Mouse (Mus musculus): Measurements from ENCODE around the gene Gnptg. TPM values are rescaled to one million over a fixed set of nuclear protein-coding genes. Genes with fewer than 3 reads are reported as not detected.

The Gnptg gene
- polyA plus RNA-seq (2015; fragmentation: Nextera tagmentation; extraction: Ambion mirVana): 110 and 114 TPM in 2 replicates

DNA sequence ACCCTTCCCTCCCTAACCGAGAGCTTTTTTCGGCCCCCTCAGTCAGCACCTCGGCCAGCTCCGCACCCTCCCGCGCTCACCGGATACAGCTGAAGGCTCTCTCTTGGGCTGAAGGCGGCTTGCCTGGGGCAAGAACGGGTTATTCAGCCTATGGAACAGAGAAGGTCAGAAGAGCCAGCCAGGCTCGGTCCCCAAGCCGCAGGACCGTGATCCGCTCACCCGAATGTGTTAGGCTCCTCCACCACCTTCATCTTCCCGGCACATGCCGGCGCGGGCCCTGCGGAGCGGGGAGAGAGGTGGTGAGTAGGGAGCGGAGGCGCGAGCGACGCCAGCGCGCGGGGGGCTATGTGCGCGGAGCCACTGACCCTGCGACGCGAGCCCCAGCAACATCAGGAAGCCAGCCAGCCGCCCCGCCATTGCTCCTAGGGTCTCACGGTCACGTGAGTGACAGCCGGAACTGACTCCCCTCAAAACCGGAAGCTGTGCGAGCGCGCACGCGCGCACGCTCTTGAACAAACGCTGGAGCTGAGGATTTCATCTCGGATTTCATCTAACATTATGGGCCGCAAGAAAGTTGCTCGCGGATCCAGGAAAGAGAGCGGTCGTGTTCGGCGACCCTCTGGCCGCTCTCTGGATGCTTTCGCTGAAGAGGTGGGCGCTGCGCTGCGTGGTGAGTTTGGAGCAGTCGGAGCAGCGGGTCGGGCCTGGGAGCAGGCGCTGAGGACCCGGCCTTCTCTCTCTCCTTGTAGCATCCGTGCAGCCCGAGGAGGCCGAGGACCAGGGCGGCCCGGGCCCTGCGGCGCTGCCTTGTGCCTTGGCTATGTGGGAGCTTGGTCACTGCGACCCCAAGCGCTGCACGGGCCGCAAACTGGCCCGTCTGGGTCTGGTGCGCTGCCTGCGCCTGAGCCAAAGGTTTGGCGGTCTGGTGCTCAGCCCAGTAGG, at the start of gene Gnptg, which contains the start of gene Tsr3:
Gene Gnptg (minus strand): TSS at position 430 of the 942 bp plus-strand sequence.
Gene Tsr3 (plus strand): TSS at position 476 of the 942 bp plus-strand sequence.
- H3K27me3 ChIP-seq (replicated peaks; ENCODE audit: control insufficient read depth, insufficient read depth, low read length): no peaks in the 10 kb centered on the region
- peak within 1 kb of the TSS; percentile 97 for H3K4me2 ChIP-seq (ENCODE audit: low read length)
- H3K36me3 ChIP-seq (ENCODE audit: control insufficient read depth, insufficient read depth, low read length): peaks cover 20% of the 10 kb centered on the region
- H3K4me1 ChIP-seq (ENCODE audit: control insufficient read depth, insufficient read depth, low read depth, low read length): peaks cover 17% of the 10 kb centered on the region
- ATAC-seq: peak; percentile 90
- peak within 1 kb of the TSS; percentile 84 for H3K27ac ChIP-seq (ENCODE audit: low read depth, low read length)
- H3K4me3 ChIP-seq (ENCODE audit: low read length): peak within 1 kb of the TSS; percentile 99
- no peaks in the 10 kb centered on the region for H3K9me3 ChIP-seq (ENCODE audit: control insufficient read depth, low read length)
- WGBS: under 1% methylated on average over 62 of the region's 80 CpGs
- peak within 1 kb of the TSS; percentile 97 for H3K9ac ChIP-seq (ENCODE audit: low read depth, low read length)

DNA sequence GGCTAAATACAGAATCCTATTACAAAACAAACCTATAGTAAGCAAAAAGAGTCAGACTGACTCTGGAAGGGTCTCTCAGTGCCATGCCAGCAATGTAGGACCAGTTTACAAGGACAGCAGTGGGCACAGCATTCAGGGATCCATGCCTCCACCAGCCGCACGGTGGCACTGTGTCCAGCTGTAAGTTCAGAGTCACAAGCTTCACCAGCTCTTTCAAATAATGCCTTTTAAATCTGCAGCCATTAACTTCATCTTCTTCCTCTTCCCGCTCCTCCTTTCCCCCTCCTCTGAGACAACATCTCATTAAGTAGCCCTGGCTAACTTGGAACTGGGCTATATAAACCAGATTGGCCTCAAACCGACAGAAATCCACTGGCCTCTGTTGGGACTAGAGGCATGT, 48.9 kb upstream of the Gnptg start:
- Histone ChIP-seq H3K4me3 (ENCODE audit: low read length) (no peak overlapping the region), H3K4me2 (ENCODE audit: low read length) (no peak overlapping the region), H3K4me1 (ENCODE audit: control insufficient read depth, insufficient read depth, low read depth, low read length) (no peaks in the 10 kb centered on the region), H3K36me3 (ENCODE audit: control insufficient read depth, insufficient read depth, low read length) (no peaks in the 10 kb centered on the region), H3K9ac (ENCODE audit: low read depth, low read length) (no peak overlapping the region), H3K27ac (ENCODE audit: low read depth, low read length) (no peak overlapping the region), H3K27me3 (replicated peaks; ENCODE audit: control insufficient read depth, insufficient read depth, low read length) (no peaks in the 10 kb centered on the region), H3K9me3 (ENCODE audit: control insufficient read depth, low read length) (no peaks in the 10 kb centered on the region)
- WGBS: 17% methylated on average over 4 of the region's 4 CpGs
- no peak for ATAC-seq

DNA sequence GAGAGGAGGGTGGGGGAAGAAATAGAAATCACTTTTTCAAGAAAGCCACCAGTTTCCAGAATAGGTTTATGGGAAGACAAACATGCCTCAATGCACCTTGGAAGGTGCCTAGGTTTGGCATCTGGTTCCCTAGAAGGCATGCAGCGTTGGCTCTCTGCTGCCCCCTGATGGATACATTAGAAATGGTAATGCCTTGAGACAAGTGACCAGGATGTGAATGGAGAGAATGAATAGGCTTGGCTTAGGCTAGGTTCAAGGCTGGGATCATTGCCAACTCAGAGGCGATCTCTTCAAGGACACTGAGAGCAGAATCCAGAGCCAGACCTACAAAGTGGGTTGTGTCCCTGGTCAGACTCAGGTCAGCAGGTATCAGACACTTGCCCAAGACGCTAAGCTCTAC, 45.1 kb upstream of the Gnptg start:
- no peaks in the 10 kb centered on the region for H3K36me3 ChIP-seq (ENCODE audit: control insufficient read depth, insufficient read depth, low read length)
- no peaks in the 10 kb centered on the region for H3K9me3 ChIP-seq (ENCODE audit: control insufficient read depth, low read length)
- 17% methylated on average over 3 of the region's 3 CpGs for WGBS
- no peaks in the 10 kb centered on the region for H3K27me3 ChIP-seq (replicated peaks; ENCODE audit: control insufficient read depth, insufficient read depth, low read length)
- no peak overlapping the region for H3K9ac ChIP-seq (ENCODE audit: low read depth, low read length)
- H3K4me3 ChIP-seq (ENCODE audit: low read length): no peak overlapping the region
- H3K4me2 ChIP-seq (ENCODE audit: low read length): no peak overlapping the region
- H3K4me1 ChIP-seq (ENCODE audit: control insufficient read depth, insufficient read depth, low read depth, low read length): no peaks in the 10 kb centered on the region
- ATAC-seq: 0 out of 2 replicates have a peak, but pooled peaks have one; percentile 34
- no peak overlapping the region for H3K27ac ChIP-seq (ENCODE audit: low read depth, low read length)

DNA sequence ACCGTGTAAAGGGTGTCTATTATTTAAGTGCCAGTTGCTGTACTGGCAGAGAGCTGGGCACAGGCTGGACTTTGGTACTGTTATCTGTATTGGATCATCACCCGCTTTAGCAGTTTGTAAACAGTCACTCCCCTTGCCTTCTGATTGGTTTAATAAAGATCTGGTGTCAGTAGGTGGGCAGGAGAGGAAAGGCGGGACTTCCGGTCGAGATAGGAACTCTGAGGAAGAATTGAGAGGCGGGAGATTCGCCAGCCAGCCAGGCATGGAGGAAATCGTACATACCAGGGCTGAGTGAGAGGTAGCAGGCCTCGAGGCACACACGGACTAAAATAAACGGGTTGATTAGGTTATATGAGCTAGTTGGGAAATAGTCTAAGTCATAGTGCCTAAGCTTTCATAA, 42.2 kb upstream of the Gnptg start:
- H3K4me3 ChIP-seq (ENCODE audit: low read length): no peak overlapping the region
- H3K9me3 ChIP-seq (ENCODE audit: control insufficient read depth, low read length): no peaks in the 10 kb centered on the region
- WGBS: 42% methylated on average over 11 of the region's 11 CpGs
- H3K9ac ChIP-seq (ENCODE audit: low read depth, low read length): no peak overlapping the region
- H3K4me2 ChIP-seq (ENCODE audit: low read length): no peak overlapping the region
- H3K36me3 ChIP-seq (ENCODE audit: control insufficient read depth, insufficient read depth, low read length): no peaks in the 10 kb centered on the region
- H3K27me3 ChIP-seq (replicated peaks; ENCODE audit: control insufficient read depth, insufficient read depth, low read length): no peaks in the 10 kb centered on the region
- ATAC-seq: no peak
- H3K27ac ChIP-seq (ENCODE audit: low read depth, low read length): no peak overlapping the region
- no peaks in the 10 kb centered on the region for H3K4me1 ChIP-seq (ENCODE audit: control insufficient read depth, insufficient read depth, low read depth, low read length)

DNA sequence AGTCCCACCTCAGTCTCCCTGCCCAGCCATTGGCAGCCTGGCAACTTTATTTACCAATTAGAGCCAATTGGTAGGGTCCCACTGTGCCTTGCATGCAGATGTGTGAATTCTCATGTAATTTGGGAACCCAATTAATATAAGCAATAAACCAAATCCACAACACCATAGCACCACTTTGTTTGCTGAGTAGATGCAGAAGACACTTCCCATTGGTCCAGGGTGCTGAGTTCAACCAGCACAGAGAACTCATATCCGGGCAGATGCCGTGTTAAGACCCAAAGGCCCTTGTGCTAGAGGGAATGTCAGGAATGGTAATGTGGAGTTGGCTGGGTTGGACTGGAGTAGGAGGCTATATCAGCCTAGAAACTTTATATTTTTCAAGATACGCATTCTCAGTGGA, 35.9 kb upstream of the Gnptg start:
- no peak for ATAC-seq
- Histone ChIP-seq H3K4me2 (ENCODE audit: low read length) (no peak overlapping the region), H3K36me3 (ENCODE audit: control insufficient read depth, insufficient read depth, low read length) (no peaks in the 10 kb centered on the region), H3K4me1 (ENCODE audit: control insufficient read depth, insufficient read depth, low read depth, low read length) (peaks cover 18% of the 10 kb centered on the region), H3K27ac (ENCODE audit: low read depth, low read length) (no peak overlapping the region), H3K9me3 (ENCODE audit: control insufficient read depth, low read length) (no peaks in the 10 kb centered on the region), H3K27me3 (replicated peaks; ENCODE audit: control insufficient read depth, insufficient read depth, low read length) (no peaks in the 10 kb centered on the region), H3K9ac (ENCODE audit: low read depth, low read length) (no peak overlapping the region), H3K4me3 (ENCODE audit: low read length) (no peak overlapping the region)
- WGBS: 98% methylated on average over 3 of the region's 3 CpGs

DNA sequence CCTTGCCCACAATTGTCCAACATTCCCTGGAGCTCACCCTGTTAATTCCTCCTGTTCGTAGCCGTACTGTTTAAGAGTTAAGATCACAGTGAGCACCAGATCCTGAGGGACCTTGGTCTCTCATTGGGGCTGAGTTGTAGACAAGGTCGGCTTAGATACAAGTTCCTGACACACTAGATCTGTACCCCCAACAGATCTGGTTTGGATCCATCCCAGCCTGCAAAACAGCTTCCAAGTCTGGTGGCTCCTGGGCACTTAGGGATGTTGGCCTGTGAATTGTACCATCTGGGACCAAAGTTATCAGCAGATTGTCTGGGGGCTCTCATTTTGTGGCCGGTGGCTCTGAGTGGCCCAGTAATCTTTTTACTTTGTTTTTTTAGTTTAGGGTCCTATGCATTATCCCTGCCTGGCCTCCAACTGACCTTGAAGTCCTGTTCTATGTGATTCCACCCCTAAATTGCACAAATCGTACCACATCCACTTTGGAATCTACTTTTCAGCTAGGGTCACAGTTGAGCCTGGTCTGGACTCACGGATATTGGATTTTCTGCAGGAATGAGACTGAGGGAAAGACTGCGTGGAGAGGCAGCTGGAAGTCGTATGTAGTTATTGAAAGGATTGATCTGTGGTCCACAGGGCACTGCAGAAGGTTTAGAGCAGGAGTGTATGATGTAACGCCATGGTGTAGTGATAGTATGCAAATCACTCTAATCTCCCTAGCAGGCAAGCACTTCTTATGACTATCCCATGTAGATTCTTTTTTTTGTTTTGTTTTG, 34.8 kb upstream of the Gnptg start, which contains the start of gene Ube2i:
Gene Ube2i (minus strand): TSS at position 52 of the 776 bp plus-strand sequence.
- Histone ChIP-seq H3K4me3 (ENCODE audit: low read length) (peak within 1 kb of the TSS; percentile 89), H3K4me1 (ENCODE audit: control insufficient read depth, insufficient read depth, low read depth, low read length) (peaks cover 29% of the 10 kb centered on the region), H3K4me2 (ENCODE audit: low read length) (peak within 1 kb of the TSS; percentile 50), H3K9me3 (ENCODE audit: control insufficient read depth, low read length) (no peaks in the 10 kb centered on the region), H3K36me3 (ENCODE audit: control insufficient read depth, insufficient read depth, low read length) (no peaks in the 10 kb centered on the region), H3K27ac (ENCODE audit: low read depth, low read length) (peak within 1 kb of the TSS; percentile 99), H3K27me3 (replicated peaks; ENCODE audit: control insufficient read depth, insufficient read depth, low read length) (no peaks in the 10 kb centered on the region), H3K9ac (ENCODE audit: low read depth, low read length) (peak within 1 kb of the TSS; percentile 98)
- WGBS: 79% methylated on average over 9 of the region's 9 CpGs
- ATAC-seq: no peak

DNA sequence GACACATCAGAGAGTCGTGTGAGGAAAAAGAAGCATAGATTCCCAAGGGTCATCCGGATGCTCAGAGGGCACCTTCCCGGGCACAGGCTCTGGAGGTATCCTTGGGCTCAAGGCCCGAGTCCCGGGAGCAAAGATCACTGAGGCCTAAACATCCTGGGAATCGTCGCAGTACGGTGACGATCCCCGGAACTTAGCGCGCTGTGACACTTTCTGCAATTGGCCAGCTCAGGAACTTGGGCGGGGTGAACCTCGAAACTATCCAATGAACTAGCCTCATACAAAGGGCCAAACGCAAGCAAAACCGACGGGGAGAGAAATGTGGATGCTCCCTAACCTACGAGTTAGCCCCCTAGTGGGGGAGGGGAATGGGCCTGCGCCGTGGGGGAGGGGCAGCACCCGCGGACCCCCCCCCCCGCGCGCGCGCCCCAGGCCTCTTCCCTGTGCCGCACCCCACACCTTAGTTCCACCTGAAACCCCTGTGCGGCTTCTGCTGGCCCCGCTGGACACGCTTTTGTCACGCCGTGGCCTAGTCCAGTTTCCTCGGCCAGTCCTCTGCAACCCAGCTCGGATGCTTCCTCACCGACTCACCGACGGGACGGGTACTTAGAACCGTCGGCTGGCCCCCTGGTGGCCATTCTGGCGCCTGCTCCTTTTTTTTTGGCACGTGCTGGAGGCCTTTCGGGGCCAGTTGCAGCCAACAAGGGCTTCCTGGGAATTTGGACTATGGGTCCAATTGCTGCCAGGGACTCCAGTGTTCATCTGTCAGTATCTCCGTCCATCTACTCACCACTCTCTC, 34.0 kb upstream of the Gnptg start:
- Histone ChIP-seq H3K4me3 (ENCODE audit: low read length) (peak overlapping the region; percentile 89), H3K9ac (ENCODE audit: low read depth, low read length) (peak overlapping the region; percentile 98), H3K4me1 (ENCODE audit: control insufficient read depth, insufficient read depth, low read depth, low read length) (peaks cover 33% of the 10 kb centered on the region), H3K27me3 (replicated peaks; ENCODE audit: control insufficient read depth, insufficient read depth, low read length) (no peaks in the 10 kb centered on the region), H3K4me2 (ENCODE audit: low read length) (peak overlapping the region; percentile 50), H3K9me3 (ENCODE audit: control insufficient read depth, low read length) (no peaks in the 10 kb centered on the region), H3K27ac (ENCODE audit: low read depth, low read length) (peak overlapping the region; percentile 99), H3K36me3 (ENCODE audit: control insufficient read depth, insufficient read depth, low read length) (no peaks in the 10 kb centered on the region)
- WGBS: under 1% methylated on average over 39 of the region's 45 CpGs
- peak; percentile 86 for ATAC-seq

DNA sequence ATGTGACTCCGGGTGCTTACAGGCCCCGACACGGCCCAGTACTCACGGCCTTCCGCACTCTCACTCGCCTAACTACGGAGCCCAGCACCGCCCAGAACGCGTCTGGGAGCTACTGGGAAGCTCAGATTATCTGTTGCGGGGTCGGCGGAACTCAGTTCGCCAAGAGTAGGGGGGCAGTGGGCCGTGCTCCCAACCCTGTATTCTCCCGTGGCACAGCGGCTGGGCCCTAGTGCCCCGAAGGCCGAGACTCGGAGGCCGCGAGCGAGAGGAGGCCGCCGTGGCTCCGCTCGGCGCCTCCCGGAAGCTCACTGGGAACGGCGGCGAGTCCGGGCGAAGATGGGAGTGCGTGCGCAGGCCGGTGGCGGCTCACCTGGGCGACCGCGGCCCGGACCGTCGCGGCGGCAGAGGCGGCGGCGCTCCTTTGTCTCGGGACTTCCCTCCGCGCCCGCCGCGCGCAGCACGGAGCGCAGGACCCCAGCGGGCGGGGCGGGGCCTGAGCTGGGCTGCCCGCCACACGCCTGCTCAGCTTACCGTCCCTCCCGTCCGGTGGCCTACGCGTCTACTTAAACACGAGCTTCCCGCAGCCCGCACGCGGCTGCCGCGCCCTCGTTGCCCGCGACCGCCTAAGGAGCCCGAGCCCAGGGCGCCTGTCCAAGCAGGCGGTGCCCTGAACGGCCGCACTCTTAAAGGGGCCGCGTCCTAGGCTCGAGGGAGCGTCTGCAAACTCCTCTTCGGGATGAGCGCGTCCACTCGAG, 33.2 kb upstream of the Gnptg start:
- WGBS: under 1% methylated on average over 64 of the region's 92 CpGs

More for the DNA sequence above, 33.2 kb upstream of the Gnptg start:
- peak overlapping the region; percentile 99 for H3K27ac ChIP-seq (ENCODE audit: low read depth, low read length)
- H3K4me2 ChIP-seq (ENCODE audit: low read length): peak overlapping the region; percentile 97
- peak overlapping the region; percentile 98 for H3K9ac ChIP-seq (ENCODE audit: low read depth, low read length)
- no peaks in the 10 kb centered on the region for H3K27me3 ChIP-seq (replicated peaks; ENCODE audit: control insufficient read depth, insufficient read depth, low read length)
- H3K4me3 ChIP-seq (ENCODE audit: low read length): peak overlapping the region; percentile 89
- H3K9me3 ChIP-seq (ENCODE audit: control insufficient read depth, low read length): no peaks in the 10 kb centered on the region
- H3K4me1 ChIP-seq (ENCODE audit: control insufficient read depth, insufficient read depth, low read depth, low read length): peaks cover 33% of the 10 kb centered on the region
- ATAC-seq: peak; percentile 92
- H3K36me3 ChIP-seq (ENCODE audit: control insufficient read depth, insufficient read depth, low read length): peaks cover 6% of the 10 kb centered on the region
